Mouse (Mus musculus) ovary, adult 10 weeks (tissue): ENCODE results near the gene Cox6a1. TPM values are rescaled to one million over a fixed set of nuclear protein-coding genes. Genes with fewer than 3 reads are reported as not detected.

Experiments used
- polyA plus RNA-seq: library from polyadenylated mRNA; stranded (reverse); fragments of 350-450 nt; fragmentation: Illumina TruSeq; extraction: RNeasy Lipid Tissue Mini Kit (QIAGEN cat#74804); gene quantifications from one replicate; pipeline ENCODE4 v1.2.3, GENCODE M21; 2014

Cox6a1 gene
- polyA plus RNA-seq = 38.6 TPM

GRCm38 (mm10) chr5:115348546-115349224, at the start of gene Cox6a1:
TSS of gene Cox6a1 (minus strand) at chr5:115348981.

GRCm38 (mm10) chr5:115340577-115341313, 8.0 kb downstream of the Cox6a1 start, which contains the start of the genes Gatc and Triap1:
TSS of gene Gatc (minus strand) at chr5:115341178.
TSS of gene Triap1 (plus strand) at chr5:115341225.

GRCm38 (mm10) chr5:115326875-115327609, 21.7 kb downstream of the Cox6a1 start, which contains the start of gene Srsf9:
TSS of gene Srsf9 (plus strand) at chr5:115327177.

DNA sequence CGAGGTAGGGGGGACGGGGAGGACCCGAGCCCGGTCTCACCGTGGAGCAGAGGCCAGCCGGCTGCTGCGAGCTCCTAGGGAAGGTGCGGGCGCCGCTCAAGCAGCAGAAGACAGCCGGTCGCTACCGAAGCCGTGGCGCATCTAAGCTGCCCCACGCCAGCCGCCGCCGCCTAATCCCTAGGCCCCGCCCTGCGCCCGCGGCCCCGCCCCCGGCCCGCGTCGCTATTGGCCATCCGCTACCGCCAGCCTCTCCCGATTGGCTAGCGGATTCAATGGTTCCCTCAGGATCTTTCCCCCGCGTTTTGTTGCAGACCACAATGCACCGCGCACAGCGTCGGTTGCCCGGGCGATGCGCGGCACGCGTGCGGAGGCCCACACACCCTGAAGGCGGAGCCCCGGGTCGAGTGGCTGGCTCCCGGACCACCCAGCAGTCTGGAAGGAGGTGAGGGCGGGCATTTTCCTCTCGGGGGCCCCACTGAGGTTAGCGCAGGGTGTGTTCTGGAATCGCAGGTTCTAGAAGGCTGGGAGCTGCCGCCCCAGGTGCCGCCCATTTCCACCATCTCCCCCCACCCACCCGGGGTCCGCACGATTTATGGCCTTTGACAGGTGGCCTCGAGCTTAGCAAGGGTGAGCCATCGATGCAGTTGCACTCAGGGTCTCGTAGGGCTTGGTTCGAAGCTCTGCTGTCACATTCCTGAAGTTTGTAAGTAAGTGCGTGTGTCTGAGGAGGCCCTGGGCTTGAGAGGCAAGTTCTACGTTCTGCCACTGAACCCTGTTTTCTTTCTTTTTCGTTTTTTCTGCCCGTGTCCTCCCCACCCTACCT, 47.8 kb downstream of the Cox6a1 start, which contains the start of gene Dynll1:
TSS of gene Dynll1 (minus strand) at position 208 of the 823 bp plus-strand sequence.

Other genes starting within 250 kb of the Cox6a1 start
- gene Acads, start 229.6 kb downstream of the Cox6a1 start, polyA plus RNA-seq = not detected
- gene Unc119b, start 214.0 kb downstream of the Cox6a1 start, polyA plus RNA-seq = 6.2 TPM
- gene Mlec, start 190.8 kb downstream of the Cox6a1 start, polyA plus RNA-seq = 85.2 TPM
- 0.54 TPM for gene Cabp1, start 154.6 kb downstream of the Cox6a1 start, polyA plus RNA-seq
- gene Pop5, start 113.1 kb downstream of the Cox6a1 start, polyA plus RNA-seq = 4.3 TPM
- 20.3 TPM for gene Rnf10, start 76.1 kb downstream of the Cox6a1 start, polyA plus RNA-seq
- 9.8 TPM for gene Coq5, start 69.3 kb downstream of the Cox6a1 start, polyA plus RNA-seq
- 1,210 TPM for gene Dynll1, start 48.0 kb downstream of the Cox6a1 start, polyA plus RNA-seq
- 85.1 TPM for gene Srsf9, start 21.8 kb downstream of the Cox6a1 start, polyA plus RNA-seq
- gene Gatc, start 7.8 kb downstream of the Cox6a1 start, polyA plus RNA-seq = 64.2 TPM
- 8.3 TPM for gene Triap1, start 7.8 kb downstream of the Cox6a1 start, polyA plus RNA-seq
- gene Msi1, start 80.6 kb upstream of the Cox6a1 start, polyA plus RNA-seq = 5.6 TPM
- not detected for gene Pla2g1b, start 117.3 kb upstream of the Cox6a1 start, polyA plus RNA-seq
- 8.2 TPM for gene Sirt4, start 135.7 kb upstream of the Cox6a1 start, polyA plus RNA-seq
- 3.5 TPM for gene Pxn, start 157.7 kb upstream of the Cox6a1 start, polyA plus RNA-seq
- 52.5 TPM for gene Rplp0, start 210.5 kb upstream of the Cox6a1 start, polyA plus RNA-seq
- gene Gcn1l1, start 216.3 kb upstream of the Cox6a1 start, polyA plus RNA-seq = 2.7 TPM